Mouse (Mus musculus): ENCODE results near the gene Hgf. TPM values are rescaled to one million over a fixed set of nuclear protein-coding genes. Genes with fewer than 3 reads are reported as not detected.

Hgf gene
- polyA plus RNA-seq (2014; fragmentation: Illumina TruSeq; extraction: RNeasy Lipid Tissue Mini Kit (QIAGEN cat#74804); ENCODE audit: low read depth, low replicate concordance) = 8.9 TPM

DNA sequence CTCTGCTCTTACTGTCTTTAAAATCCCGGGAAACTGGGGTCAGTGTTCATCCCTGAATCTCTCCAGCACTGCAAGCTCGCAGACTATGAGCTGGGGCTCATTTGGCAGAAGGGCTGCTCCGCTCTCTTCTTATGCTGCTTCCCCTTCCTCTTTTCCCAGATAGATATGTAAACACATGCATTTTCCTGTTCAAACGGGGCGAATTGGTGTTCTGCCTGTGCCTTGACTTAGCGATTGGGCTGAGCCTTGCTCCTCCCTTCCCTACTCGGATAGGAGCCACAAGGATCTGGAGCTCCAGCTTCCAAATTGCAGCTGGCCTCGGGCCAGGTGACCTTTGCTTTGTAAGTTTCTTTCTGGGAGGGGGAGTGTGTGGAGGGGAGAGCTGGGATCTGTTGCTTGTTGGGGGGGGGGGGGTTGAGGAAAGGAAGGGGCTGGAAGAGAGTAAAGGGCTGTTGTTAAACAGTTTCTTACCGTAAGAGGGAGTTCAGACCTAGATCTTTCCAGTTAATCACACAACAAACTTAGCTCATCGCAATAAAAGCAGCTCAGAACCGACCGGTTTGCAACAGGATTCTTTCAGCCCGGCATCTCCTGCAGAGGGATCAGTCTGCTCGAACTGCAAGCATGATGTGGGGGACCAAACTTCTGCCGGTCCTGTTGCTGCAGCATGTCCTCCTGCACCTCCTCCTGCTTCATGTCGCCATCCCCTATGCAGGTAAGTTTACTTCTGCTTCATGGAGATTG is at the start of gene Hgf:
TSS of gene Hgf (plus strand) at position 192 of the 744 bp plus-strand sequence.

Other genes starting within 250 kb of the Hgf start
- gene Gm28710, start 238.3 kb downstream of the Hgf start, polyA plus RNA-seq (2014; fragmentation: Illumina TruSeq; extraction: RNeasy Lipid Tissue Mini Kit (QIAGEN cat#74804); ENCODE audit: low read depth, low replicate concordance) = not detected

Measured in kidney, adult 10 weeks (tissue).